ENCODE assay signal across 16 mouse cellular contexts in the genomic region with DNA sequence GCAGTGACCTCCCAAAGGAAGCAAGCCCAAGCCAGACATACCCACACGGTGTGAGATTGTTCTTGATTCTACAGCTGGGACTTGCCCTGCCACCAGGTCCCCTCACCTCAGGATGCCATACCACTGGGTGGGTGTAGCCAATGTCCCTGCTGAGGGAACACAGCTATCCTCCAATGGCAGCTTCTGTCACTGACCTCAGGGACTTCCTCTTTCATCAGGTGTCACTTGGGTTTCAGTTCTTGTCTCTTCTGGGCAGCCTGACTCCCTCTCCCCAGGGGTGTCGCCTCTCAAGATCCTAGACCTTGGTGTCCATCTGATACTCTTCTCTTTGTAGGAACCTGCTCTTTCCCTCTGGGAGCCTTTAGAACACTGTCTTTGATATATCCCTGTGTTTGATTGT. TPM values are rescaled to one million over a fixed set of nuclear protein-coding genes. Genes with fewer than 3 reads are reported as not detected.
"Had no signal": no experiment of that assay in that cellular context is flagged by ENCODE, and none has a peak within 500 bp of the region (broad histone marks: within the 10 kb centered on the region; RNA-seq: fewer than 3 reads in every experiment).

No protein-coding gene starts in this region.

- H3K4me1 ChIP-seq: liver, embryonic 13.5 days had no signal

- H3K9ac ChIP-seq: limb, embryonic 13.5 days; liver, embryonic 13.5 days; midbrain, embryonic 12.5 days; stomach, embryonic 15.5 days had no signal

- H3K4me2 ChIP-seq: limb, embryonic 13.5 days; liver, embryonic 13.5 days; midbrain, embryonic 12.5 days; stomach, embryonic 15.5 days had no signal

- H3K36me3 ChIP-seq: limb, embryonic 10.5 days; limb, embryonic 13.5 days; liver, embryonic 13.5 days; midbrain, embryonic 12.5 days; stomach, embryonic 15.5 days had no signal

- H3K27me3 ChIP-seq: liver, embryonic 13.5 days; midbrain, embryonic 12.5 days; stomach, embryonic 15.5 days had no signal

- DNase-seq: kidney, adult 18-20 months; kidney, adult 9 months; kidney, postnatal 25 days; layer of hippocampus, adult 9-11 months; liver; liver, embryonic 13.5 days; lung, adult 2 months; thymus, postnatal 25 days had no signal

- H3K9me3 ChIP-seq: limb, embryonic 10.5 days; limb, embryonic 13.5 days; liver, embryonic 13.5 days; midbrain, embryonic 12.5 days; stomach, embryonic 15.5 days had no signal

- H3K27ac ChIP-seq: kidney, postnatal 0 days; layer of hippocampus, adult 2 months; limb, embryonic 10.5 days; limb, embryonic 13.5 days; liver, embryonic 13.5 days; midbrain, embryonic 12.5 days; stomach, embryonic 15.5 days had no signal

- ATAC-seq: inflammation-experienced regulatory T-cells, adult 6 months; intestine, embryonic 16.5 days had no signal

- H3K4me3 ChIP-seq: layer of hippocampus, adult 2 months; limb, embryonic 10.5 days; limb, embryonic 13.5 days; liver, embryonic 13.5 days; midbrain, embryonic 12.5 days; stomach, embryonic 15.5 days had no signal

RNA-seq across cellular contexts. Expression of gene Adamts2, which starts 28.6 kb away (rescaled TPM):
- polyA plus RNA-seq: inflammation-experienced regulatory T-cells, adult 6 months had no signal
